Mouse (Mus musculus): ENCODE data around the gene Agrp.

Agrp gene

DNA sequence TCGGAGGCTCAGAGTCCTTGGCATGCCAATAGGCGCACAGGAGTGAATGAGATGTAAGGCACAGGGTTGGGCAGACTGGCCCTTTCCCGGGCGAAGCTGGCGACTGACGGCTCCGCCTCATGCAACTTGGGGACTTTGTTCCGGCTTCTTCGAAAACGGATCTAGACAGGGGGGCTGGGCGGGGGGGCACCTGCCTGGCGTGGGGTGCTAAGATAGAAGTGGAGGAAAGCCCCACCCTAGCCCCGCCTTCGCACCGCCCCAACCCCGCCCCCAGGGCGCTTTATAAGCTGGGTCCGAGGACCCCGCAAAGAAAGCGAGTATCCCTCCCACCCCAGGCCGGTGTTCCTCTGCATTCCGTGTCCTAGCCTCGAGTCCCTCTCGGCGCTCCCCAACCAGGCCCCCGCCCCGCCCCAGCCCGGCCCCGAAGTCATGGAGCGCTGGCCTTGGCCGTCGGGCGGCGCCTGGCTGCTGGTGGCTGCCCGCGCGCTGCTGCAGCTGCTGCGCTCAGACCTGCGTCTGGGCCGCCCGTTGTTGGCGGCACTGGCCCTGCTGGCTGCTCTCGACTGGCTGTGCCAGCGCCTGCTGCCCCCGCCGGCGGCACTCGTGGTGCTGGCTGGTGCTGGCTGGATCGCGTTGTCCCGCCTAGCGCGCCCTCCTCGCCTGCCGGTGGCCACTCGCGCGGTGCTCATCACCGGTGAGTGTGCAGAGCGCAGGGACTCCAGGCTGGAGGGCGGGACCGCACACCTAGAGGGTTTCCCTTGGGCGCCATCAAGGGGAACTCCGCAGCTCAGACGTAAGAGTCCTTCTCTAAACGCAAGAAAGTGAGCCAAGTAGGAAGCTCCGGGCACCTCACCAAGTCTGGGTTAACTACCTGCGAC, 118.5 kb downstream of the Agrp start, which contains the start of gene Hsd11b2:
Gene Hsd11b2, plus strand, starts transcription at position 320 of the 878 bp plus-strand sequence.
- peak; percentile 57 for DNase-seq (ENCODE audit: low spot score)

DNA sequence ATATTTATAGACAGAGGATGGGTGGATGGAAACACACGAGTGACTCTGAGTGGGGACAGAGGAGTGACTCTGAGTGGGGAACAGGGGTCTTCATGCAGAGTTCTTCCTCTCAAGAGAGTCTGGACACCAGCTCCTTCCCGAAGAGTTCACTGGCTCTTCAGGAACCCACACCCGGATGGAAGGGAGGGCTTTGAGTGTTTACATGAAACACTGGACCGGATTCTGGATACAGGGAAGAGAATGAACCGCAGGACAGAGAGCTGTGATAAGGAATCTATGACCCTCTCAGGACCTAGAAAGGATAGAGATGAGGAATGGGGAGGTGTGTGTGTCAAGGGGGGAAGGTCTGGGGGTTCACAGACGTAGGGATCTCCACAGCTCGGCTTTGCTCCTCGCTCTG, 119.8 kb downstream of the Agrp start:
- peak; percentile 58 for DNase-seq (ENCODE audit: low spot score)

All from embryo, embryonic 10 days (tissue).